9 mouse cellular contexts compared by ENCODE assay signal in genomic region chr3:35720801-35721200, GRCm38 (mm10). TPM values are rescaled to one million over a fixed set of nuclear protein-coding genes. Genes with fewer than 3 reads are reported as not detected.
A peak's percentile ranks its signal among the peaks of the same experiment; 100 is the strongest.
DNase-seq lines count a peak whose midpoint lies in the region; ATAC-seq and TF ChIP-seq lines count a peak whose summit lies in the region.
"Had no signal": no experiment of that assay in that cellular context is flagged by ENCODE, and none has a peak within 500 bp of the region (broad histone marks: within the 10 kb centered on the region; RNA-seq: fewer than 3 reads in every experiment).

No protein-coding gene starts in this region.

- 49% methylated on average over 3 of the region's 3 CpGs for WGBS in lung, adult 2 months
- 79% methylated on average over 3 of the region's 3 CpGs for WGBS in forebrain, embryonic 11.5 days
- WGBS in midbrain, embryonic 14.5 days = 80% methylated on average over 3 of the region's 3 CpGs

- H3K27me3 ChIP-seq in forebrain, embryonic 11.5 days (ENCODE audit: control insufficient read depth, insufficient read depth, low read length) = no peaks in the 10 kb centered on the region
- no peaks in the 10 kb centered on the region for H3K27me3 ChIP-seq in midbrain, embryonic 14.5 days (ENCODE audit: control insufficient read depth, insufficient read depth, low read length)

- no peak overlapping the region for H3K4me2 ChIP-seq in forebrain, embryonic 11.5 days (ENCODE audit: low read depth, low read length, severe bottlenecking)
- no peak overlapping the region for H3K4me2 ChIP-seq in midbrain, embryonic 14.5 days (ENCODE audit: low read length)
- H3K4me2 ChIP-seq: hindbrain, embryonic 14.5 days had no signal

- TF ChIP-seq POLR2A in lung, adult 2 months (IDR thresholded peaks at IDR 0.05; ENCODE audit: borderline replicate concordance, extremely low read depth, low read depth, low read length) = no peak

- H3K9me3 ChIP-seq in forebrain, embryonic 11.5 days (ENCODE audit: control insufficient read depth, low read length) = no peaks in the 10 kb centered on the region
- H3K9me3 ChIP-seq in midbrain, embryonic 14.5 days (ENCODE audit: control insufficient read depth, low read length) = no peaks in the 10 kb centered on the region

- no peak for TF ChIP-seq CTCF in lung, adult 2 months (IDR thresholded peaks at IDR 0.05; ENCODE audit: insufficient read depth, low read length)

- no peak overlapping the region for H3K4me3 ChIP-seq in lung, adult 2 months (replicated peaks; ENCODE audit: extremely low read depth, low read depth, low read length)
- H3K4me3 ChIP-seq in forebrain, embryonic 11.5 days (ENCODE audit: low read depth, low read length) = no peak overlapping the region
- no peak overlapping the region for H3K4me3 ChIP-seq in midbrain, embryonic 14.5 days (replicated peaks; ENCODE audit: low read depth, low read length)

- peak; percentile 88 for ATAC-seq in common myeloid progenitor, adult 5-6 weeks (replicated peaks; ENCODE audit: low read depth, poor library complexity, severe bottlenecking)
- ATAC-seq in forebrain, embryonic 11.5 days (replicated peaks; ENCODE audit: low FRiP score) = no peak
- ATAC-seq in cerebellum, adult (ENCODE audit: insufficient number of reproducible peaks, low FRiP score, low TSS enrichment) = no peak
- no peak for ATAC-seq in midbrain, embryonic 14.5 days (ENCODE audit: low FRiP score, low TSS enrichment)

- H3K36me3 ChIP-seq in forebrain, embryonic 11.5 days (ENCODE audit: control insufficient read depth, insufficient read depth, low read length) = no peaks in the 10 kb centered on the region
- H3K36me3 ChIP-seq in midbrain, embryonic 14.5 days (ENCODE audit: control insufficient read depth, insufficient read depth, low read length) = no peaks in the 10 kb centered on the region

- no peaks in the 10 kb centered on the region for H3K4me1 ChIP-seq in lung, adult 2 months (ENCODE audit: control insufficient read depth, insufficient read depth, low read length)
- no peaks in the 10 kb centered on the region for H3K4me1 ChIP-seq in forebrain, embryonic 11.5 days (replicated peaks; ENCODE audit: control insufficient read depth, insufficient read depth, low read length)
- H3K4me1 ChIP-seq in midbrain, embryonic 14.5 days (ENCODE audit: control insufficient read depth, insufficient read depth, low read length) = no peaks in the 10 kb centered on the region

- DNase-seq in lung, adult 18-20 months = peak; percentile 26 to 69
- DNase-seq in lung, adult 2 months = no peak
- DNase-seq in lung, postnatal 25 days (ENCODE audit: low spot score) = peak; percentile 78
- peak; percentile 41 to 55 for DNase-seq in thymus, postnatal 36 days
- DNase-seq in forebrain, embryonic 11.5 days (ENCODE audit: low spot score) = no peak
- no peak for DNase-seq in midbrain, embryonic 14.5 days

- H3K27ac ChIP-seq in forebrain, embryonic 11.5 days (ENCODE audit: low read depth, low read length) = no peak overlapping the region
- H3K27ac ChIP-seq in midbrain, embryonic 14.5 days (replicated peaks; ENCODE audit: low read depth, low read length) = no peak overlapping the region
- H3K27ac ChIP-seq: hindbrain, embryonic 14.5 days had no signal

- no peak overlapping the region for H3K9ac ChIP-seq in forebrain, embryonic 11.5 days (ENCODE audit: low read length)
- H3K9ac ChIP-seq in midbrain, embryonic 14.5 days (replicated peaks; ENCODE audit: low read length) = no peak overlapping the region
- H3K9ac ChIP-seq: hindbrain, embryonic 14.5 days had no signal

RNA-seq across cellular contexts. Expression of gene Atp11b, which starts 33.1 kb away (rescaled TPM):
- 12.1 and 16.4 TPM in 2 replicates for polyA plus RNA-seq in lung, adult 2 months (2012; rRNA removed)
- total RNA-seq in common myeloid progenitor, adult 5-6 weeks (2017) = 122 and 158 TPM in 2 replicates
- polyA plus RNA-seq in forebrain, embryonic 11.5 days (2014; fragmentation: Nextera tagmentation; extraction: Ambion mirVana) = 29.8 and 30.0 TPM in 2 replicates
- 37.1 and 42.9 TPM in 2 replicates for polyA plus RNA-seq in midbrain, embryonic 14.5 days (2014; fragmentation: Nextera tagmentation; extraction: Ambion mirVana)

Comparison
In these comparisons a context has a peak if more than half of its experiments do, and no peak if none do; other contexts are left out.
1. DNase-seq: peak in lung, adult 18-20 months (2 of 2), lung, postnatal 25 days (single experiment) and thymus, postnatal 36 days (2 of 2); none in lung, adult 2 months (single experiment), forebrain, embryonic 11.5 days (single experiment) and midbrain, embryonic 14.5 days (single experiment).